ENCODE assay signal across 13 mouse cellular contexts in genomic region chr1:165579332-165579731, GRCm38 (mm10). TPM values are rescaled to one million over a fixed set of nuclear protein-coding genes. Genes with fewer than 3 reads are reported as not detected.
DNase-seq lines count a peak whose midpoint lies in the region; ATAC-seq and TF ChIP-seq lines count a peak whose summit lies in the region.
"Had no signal": no experiment of that assay in that cellular context is flagged by ENCODE, and none has a peak within 500 bp of the region (broad histone marks: within the 10 kb centered on the region; RNA-seq: fewer than 3 reads in every experiment).

No protein-coding gene starts in this region.

- peak; percentile 25; the same call in 1 of the 2 replicates for TF ChIP-seq CTCF in forebrain, postnatal 0 days (IDR thresholded peaks at IDR 0.05; ENCODE audit: low read depth)
- TF ChIP-seq CTCF in midbrain, postnatal 0 days (IDR thresholded peaks at IDR 0.05), result peak; percentile 43

- no peak for DNase-seq in forebrain, postnatal 0 days
- DNase-seq in forebrain, embryonic 10.5 days (ENCODE audit: extremely low spot score, low spot score), result no peak
- DNase-seq in midbrain, postnatal 0 days (ENCODE audit: low spot score), result no peak
- no peak for DNase-seq in midbrain, embryonic 10.5 days (ENCODE audit: low spot score)
- DNase-seq in adipocyte (ENCODE audit: low spot score), result peak; percentile 21
- peak; percentile 54 for DNase-seq in naive thymus-derived CD4-positive, alpha-beta T cell, adult 2 months (ENCODE audit: low read depth)
- DNase-seq in adrenal gland, postnatal 4 days (ENCODE audit: low spot score in 2 of 2), result no peak
- DNase-seq in ovary, postnatal 14 days (ENCODE audit: low spot score), result no peak
- DNase-seq: cerebellum, adult 11-12 months; kidney, adult 18-20 months had no signal

- H3K36me3 ChIP-seq in forebrain, postnatal 0 days (ENCODE audit: insufficient read depth), result no peaks in the 10 kb centered on the region
- no peaks in the 10 kb centered on the region for H3K36me3 ChIP-seq in forebrain, embryonic 10.5 days (replicated peaks)
- no peaks in the 10 kb centered on the region for H3K36me3 ChIP-seq in midbrain, postnatal 0 days (ENCODE audit: insufficient read depth, low read length)
- H3K36me3 ChIP-seq in midbrain, embryonic 10.5 days, result no peaks in the 10 kb centered on the region
- H3K36me3 ChIP-seq: heart, embryonic 13.5 days had no signal

- no peak overlapping the region for H3K27ac ChIP-seq in forebrain, postnatal 0 days (ENCODE audit: low read depth, low read length)
- no peak overlapping the region for H3K27ac ChIP-seq in forebrain, embryonic 10.5 days
- no peak overlapping the region for H3K27ac ChIP-seq in midbrain, postnatal 0 days (ENCODE audit: low read depth, low read length)
- H3K27ac ChIP-seq in midbrain, embryonic 10.5 days (replicated peaks), result no peak overlapping the region
- H3K27ac ChIP-seq: heart, embryonic 13.5 days; macrophage had no signal

- WGBS in forebrain, postnatal 0 days, result 56% methylated on average over 5 of the region's 5 CpGs
- 47% methylated on average over 5 of the region's 5 CpGs for WGBS in forebrain, embryonic 10.5 days
- WGBS in midbrain, postnatal 0 days, result 50% methylated on average over 5 of the region's 5 CpGs
- WGBS in midbrain, embryonic 10.5 days, result 44% methylated on average over 5 of the region's 5 CpGs

- H3K4me3 ChIP-seq in forebrain, postnatal 0 days (ENCODE audit: low read depth, low read length), result no peak overlapping the region
- H3K4me3 ChIP-seq in forebrain, embryonic 10.5 days, result no peak overlapping the region
- H3K4me3 ChIP-seq in midbrain, postnatal 0 days (ENCODE audit: low read depth, low read length), result no peak overlapping the region
- no peak overlapping the region for H3K4me3 ChIP-seq in midbrain, embryonic 10.5 days
- H3K4me3 ChIP-seq: heart, embryonic 13.5 days had no signal

- no peaks in the 10 kb centered on the region for H3K4me1 ChIP-seq in forebrain, postnatal 0 days (ENCODE audit: insufficient read depth)
- H3K4me1 ChIP-seq in forebrain, embryonic 10.5 days, result peaks cover 3% of the 10 kb centered on the region; the same call in 1 of the 2 replicates
- H3K4me1 ChIP-seq in midbrain, postnatal 0 days (ENCODE audit: insufficient read depth, low read length), result no peaks in the 10 kb centered on the region
- no peaks in the 10 kb centered on the region for H3K4me1 ChIP-seq in midbrain, embryonic 10.5 days

- no peaks in the 10 kb centered on the region for H3K9me3 ChIP-seq in forebrain, postnatal 0 days (ENCODE audit: low read length)
- H3K9me3 ChIP-seq in forebrain, embryonic 10.5 days, result no peaks in the 10 kb centered on the region; the same call in 1 of the 2 replicates
- H3K9me3 ChIP-seq in midbrain, postnatal 0 days (ENCODE audit: low read length), result no peaks in the 10 kb centered on the region
- H3K9me3 ChIP-seq in midbrain, embryonic 10.5 days (replicated peaks), result no peaks in the 10 kb centered on the region

- ATAC-seq in forebrain, postnatal 0 days, result no peak
- ATAC-seq in midbrain, postnatal 0 days (ENCODE audit: low FRiP score), result no peak

- H3K4me2 ChIP-seq in forebrain, postnatal 0 days (ENCODE audit: low read depth), result no peak overlapping the region
- H3K4me2 ChIP-seq in midbrain, postnatal 0 days (ENCODE audit: low read depth, low read length, poor library complexity, severe bottlenecking), result no peak overlapping the region
- H3K4me2 ChIP-seq: heart, embryonic 13.5 days had no signal

- H3K27me3 ChIP-seq in forebrain, postnatal 0 days (ENCODE audit: insufficient read depth, low read length), result no peaks in the 10 kb centered on the region
- no peaks in the 10 kb centered on the region for H3K27me3 ChIP-seq in forebrain, embryonic 10.5 days (ENCODE audit: poor library complexity, severe bottlenecking)
- no peaks in the 10 kb centered on the region for H3K27me3 ChIP-seq in midbrain, postnatal 0 days (ENCODE audit: insufficient read depth, low read length)
- H3K27me3 ChIP-seq in midbrain, embryonic 10.5 days (ENCODE audit: low read depth, poor library complexity, severe bottlenecking), result no peaks in the 10 kb centered on the region
- H3K27me3 ChIP-seq: heart, embryonic 13.5 days had no signal

- no peak overlapping the region for H3K9ac ChIP-seq in forebrain, postnatal 0 days
- H3K9ac ChIP-seq in midbrain, postnatal 0 days (replicated peaks; ENCODE audit: low read length, poor library complexity, severe bottlenecking), result no peak overlapping the region
- H3K9ac ChIP-seq: heart, embryonic 13.5 days had no signal

RNA-seq across cellular contexts. Expression of gene Mpzl1, which starts 55.0 kb away (rescaled TPM):
- 23.9 and 25.2 TPM in 2 replicates for total RNA-seq in forebrain, postnatal 0 days (2014; rRNA removed)
- polyA plus RNA-seq in forebrain, postnatal 0 days (2015; fragmentation: Nextera tagmentation; extraction: Ambion mirVana), result 117 and 127 TPM in 2 replicates
- 119 and 122 TPM in 2 replicates for polyA plus RNA-seq in forebrain, embryonic 10.5 days (2016; fragmentation: Nextera tagmentation; extraction: Ambion mirVana)
- 29.7 and 38.2 TPM in 2 replicates for total RNA-seq in midbrain, postnatal 0 days (2014; rRNA removed)
- polyA plus RNA-seq in midbrain, postnatal 0 days (2015; fragmentation: Nextera tagmentation; extraction: Ambion mirVana), result 138 and 146 TPM in 2 replicates
- polyA plus RNA-seq in midbrain, embryonic 10.5 days (2016; fragmentation: Nextera tagmentation; extraction: Ambion mirVana), result 134 TPM in 2 replicates
- 10 to 100 TPM; 81.1 to 82.7 TPM for total RNA-seq in adrenal gland, postnatal 4 days (2021)
- total RNA-seq: neutrophil, adult 5-6 weeks had no signal

Comparison
In these comparisons a context has a peak if more than half of its experiments do, and no peak if none do; other contexts are left out.
1. DNase-seq: peak in adipocyte (single experiment) and naive thymus-derived CD4-positive, alpha-beta T cell, adult 2 months (single experiment); none in forebrain, postnatal 0 days (single experiment), forebrain, embryonic 10.5 days (single experiment), midbrain, postnatal 0 days (single experiment), midbrain, embryonic 10.5 days (single experiment), adrenal gland, postnatal 4 days (0 of 2) and ovary, postnatal 14 days (single experiment).